In genomic region chr1:129963166-129963565, GRCm38 (mm10) we compare ENCODE assay signal across 14 mouse cellular contexts.
"Had no signal": no experiment of that assay in that cellular context is flagged by ENCODE, and none has a peak within 500 bp of the region (broad histone marks: within the 10 kb centered on the region; RNA-seq: fewer than 3 reads in every experiment).

No protein-coding gene starts in this region.

- DNase-seq: gastrocnemius, adult 2 months; gastrocnemius, postnatal 10 days; gastrocnemius, postnatal 25 days; heart, adult 18-20 months; heart, postnatal 10 days; heart, postnatal 4 days; kidney, adult 18-20 months; kidney, adult 8-10 months; kidney, postnatal 10 days; kidney, postnatal 25 days; kidney, postnatal 4 days; liver; liver, embryonic 13.5 days; liver, postnatal 0 days had no signal
